Mouse (Mus musculus) mouse trophoblast stem cell (cell line): ENCODE results near the gene Nanos3.

Source experiments
- in situ Hi-C, 2 experiments: fragments of 300-500 bp; cut with MseI, MboI; formaldehyde crosslinking; loops; 2 replicates in 1 of 2; 3 replicates in 1 of 2; pipeline ENCODE4 v1.15.1; 2025

Gene Nanos3

DNA sequence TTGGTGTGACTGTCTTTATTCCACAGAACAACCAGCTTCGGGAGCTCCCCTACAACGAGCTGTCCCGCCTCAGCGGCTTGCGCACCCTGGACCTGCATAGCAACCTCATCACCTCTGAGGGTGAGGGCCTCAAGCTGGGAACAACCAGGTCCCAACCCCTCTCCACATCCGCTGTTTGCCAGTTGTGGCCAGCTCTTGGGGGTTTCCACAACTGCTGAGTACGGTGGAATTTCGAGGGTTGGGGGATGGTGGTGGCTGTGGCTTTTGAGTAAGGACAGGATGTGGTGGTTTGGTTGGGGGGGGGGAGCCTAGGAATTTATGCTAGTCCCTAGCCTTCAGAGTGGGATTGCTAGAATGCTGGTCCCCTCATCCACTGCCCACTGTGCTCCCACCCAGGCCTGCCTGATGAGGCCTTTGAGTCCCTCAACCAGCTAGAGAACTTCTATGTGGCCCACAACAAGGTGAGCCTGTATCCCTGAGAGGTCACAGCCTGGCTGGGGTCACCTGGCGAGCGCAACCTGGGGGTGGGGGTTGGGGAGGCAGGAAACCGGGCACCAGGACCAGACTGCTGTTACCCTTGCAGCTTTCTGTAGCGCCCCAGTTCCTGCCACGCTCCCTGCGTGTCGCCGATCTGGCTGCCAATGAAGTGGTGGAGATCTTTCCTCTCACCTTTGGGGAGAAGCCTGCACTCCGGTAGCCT, 57.7 kb downstream of the Nanos3 start:
- in situ Hi-C loops: no loop called here

GRCm38 (mm10) chr8:84126742-84127141, 58.3 kb downstream of the Nanos3 start:
- in situ Hi-C loops: no loop called here

- in situ Hi-C loops: no loop called here
Observed at GRCm38 (mm10) chr8:84125656-84126055, 59.4 kb downstream of the Nanos3 start, which contains the start of gene Podnl1. Podnl1 (plus strand) TSS chr8:84125989.
